Mouse (Mus musculus): ENCODE results near the gene Npc2. TPM values are rescaled to one million over a fixed set of nuclear protein-coding genes. Genes with fewer than 3 reads are reported as not detected.

Gene Npc2
- polyA plus RNA-seq (2016; fragmentation: Nextera tagmentation; extraction: Ambion mirVana), result 55.5 and 58.4 TPM in 2 replicates

- under 1% methylated on average over 50 of the region's 50 CpGs for WGBS
These were observed at the start of gene Npc2, which contains the start of gene Isca2 for GRCm38 (mm10) chr12:84772726-84773441. TSS of gene Npc2 (minus strand) at chr12:84773152. TSS of gene Isca2 (plus strand) at chr12:84773251.

DNA sequence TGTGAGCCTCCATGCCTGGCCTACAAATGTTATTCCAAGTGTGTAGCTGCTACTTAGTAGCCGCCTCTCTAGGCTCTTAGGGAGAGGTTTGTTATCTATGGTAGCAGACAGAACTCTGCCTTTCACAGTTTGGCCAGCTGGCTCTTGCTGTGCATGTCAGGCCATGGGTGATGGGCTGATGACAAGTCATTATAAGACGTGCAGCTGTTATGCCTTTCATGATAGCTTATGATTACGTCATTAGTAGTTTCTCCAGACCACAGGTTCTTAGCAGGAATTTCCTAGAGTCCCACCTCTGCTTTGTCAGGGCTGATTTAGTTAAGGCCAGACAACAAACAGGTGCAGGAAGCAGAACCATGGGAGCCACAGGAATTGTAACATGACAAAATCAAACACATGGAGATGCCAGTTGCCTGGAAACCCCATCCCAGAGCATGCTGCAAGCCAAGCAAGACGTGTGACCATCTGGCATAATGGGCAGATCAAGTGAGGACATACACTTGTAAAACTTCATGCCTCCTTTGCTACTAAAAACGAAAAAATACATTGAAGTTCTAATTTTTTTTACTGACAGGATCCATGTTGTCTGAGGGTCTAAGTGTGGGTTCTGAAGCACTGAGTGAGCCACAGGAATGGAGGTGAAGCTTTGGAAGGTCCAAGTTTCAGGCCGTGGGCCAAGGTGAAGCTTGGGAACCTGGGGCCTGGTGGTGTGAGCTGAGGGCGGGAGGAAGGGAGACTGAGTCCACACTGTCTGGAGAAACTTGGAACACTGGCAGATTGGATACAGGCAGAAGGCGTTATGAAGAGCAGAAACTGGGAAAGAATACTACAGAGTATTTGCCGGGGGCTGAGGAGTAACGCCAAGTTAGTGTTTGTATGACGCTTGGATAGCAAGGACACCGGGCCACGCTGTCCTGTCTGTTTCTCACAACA, 46.5 kb upstream of the Npc2 start:
- no peak overlapping the region for H3K4me3 ChIP-seq
- DNase-seq (ENCODE audit: low spot score), result peak; percentile 88
- H3K27me3 ChIP-seq (ENCODE audit: insufficient read depth, poor library complexity, severe bottlenecking), result peaks cover 29% of the 10 kb centered on the region
- H3K9me3 ChIP-seq, result no peaks in the 10 kb centered on the region
- peaks cover 15% of the 10 kb centered on the region; the same call in 1 of the 2 replicates for H3K4me1 ChIP-seq
- no peak overlapping the region for H3K27ac ChIP-seq
- H3K36me3 ChIP-seq, result no peaks in the 10 kb centered on the region
- 72% methylated on average over 13 of the region's 13 CpGs for WGBS

More at GRCm38 (mm10) chr12:84772726-84773441, at the start of gene Npc2, which contains the start of gene Isca2:
- Histone ChIP-seq H3K27me3 (ENCODE audit: insufficient read depth, poor library complexity, severe bottlenecking) (no peaks in the 10 kb centered on the region), H3K9me3 (no peaks in the 10 kb centered on the region), H3K27ac (peak within 1 kb of the TSS; percentile 95), H3K4me1 (peaks cover 16% of the 10 kb centered on the region), H3K36me3 (peaks cover 16% of the 10 kb centered on the region; the same call in 1 of the 2 replicates), H3K4me3 (peak within 1 kb of the TSS; percentile 75)
- peak; percentile 99 for DNase-seq (ENCODE audit: low spot score)

GRCm38 (mm10) chr12:84818496-84818895, 45.5 kb upstream of the Npc2 start:
- Histone ChIP-seq H3K9me3 (no peaks in the 10 kb centered on the region), H3K27me3 (ENCODE audit: insufficient read depth, poor library complexity, severe bottlenecking) (peaks cover 38% of the 10 kb centered on the region), H3K4me3 (no peak overlapping the region), H3K4me1 (peaks cover 15% of the 10 kb centered on the region; the same call in 1 of the 2 replicates), H3K27ac (no peak overlapping the region), H3K36me3 (no peaks in the 10 kb centered on the region)
- DNase-seq (ENCODE audit: low spot score), result no peak
- WGBS, result 59% methylated on average over 4 of the region's 4 CpGs

GRCm38 (mm10) chr12:84814663-84815325, 41.8 kb upstream of the Npc2 start:
- no peaks in the 10 kb centered on the region for H3K36me3 ChIP-seq
- peaks cover 47% of the 10 kb centered on the region for H3K27me3 ChIP-seq (ENCODE audit: insufficient read depth, poor library complexity, severe bottlenecking)

DNA sequence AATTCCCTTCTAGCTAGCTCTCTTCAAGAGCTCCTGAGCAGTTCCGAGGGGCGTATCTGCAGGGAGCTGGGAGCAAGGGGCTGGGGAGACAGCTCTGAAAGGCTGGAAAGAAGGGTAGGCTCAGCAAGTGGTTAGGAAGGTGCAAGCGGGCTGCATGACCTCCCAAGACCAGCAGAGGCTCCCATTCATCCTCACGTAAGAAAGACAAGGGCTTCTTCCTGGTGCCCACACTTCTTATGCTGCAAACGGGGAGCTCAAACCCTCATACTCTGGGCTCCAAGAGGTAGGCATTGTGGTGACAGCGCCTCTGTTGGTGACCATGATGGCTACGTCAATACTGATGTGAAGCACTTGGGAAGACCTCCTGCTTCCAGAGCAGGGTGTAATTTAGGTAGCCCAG, 40.8 kb upstream of the Npc2 start:
- H3K9me3 ChIP-seq, result no peaks in the 10 kb centered on the region
- DNase-seq (ENCODE audit: low spot score), result no peak
- H3K4me3 ChIP-seq, result no peak overlapping the region
- WGBS, result 38% methylated on average over 7 of the region's 7 CpGs
- peaks cover 10% of the 10 kb centered on the region; the same call in 1 of the 2 replicates for H3K4me1 ChIP-seq
- peaks cover 56% of the 10 kb centered on the region for H3K27me3 ChIP-seq (ENCODE audit: insufficient read depth, poor library complexity, severe bottlenecking)
- no peaks in the 10 kb centered on the region for H3K36me3 ChIP-seq
- no peak overlapping the region for H3K27ac ChIP-seq

More at GRCm38 (mm10) chr12:84814663-84815325, 41.8 kb upstream of the Npc2 start:
- Histone ChIP-seq H3K9me3 (no peaks in the 10 kb centered on the region), H3K4me1 (peaks cover 10% of the 10 kb centered on the region; the same call in 1 of the 2 replicates), H3K27ac (no peak overlapping the region), H3K4me3 (no peak overlapping the region)
- WGBS, result 80% methylated on average over 3 of the region's 3 CpGs
- DNase-seq (ENCODE audit: low spot score), result no peak

- WGBS, result 52% methylated on average over 3 of the region's 3 CpGs
- Histone ChIP-seq H3K36me3 (no peaks in the 10 kb centered on the region), H3K27me3 (ENCODE audit: insufficient read depth, poor library complexity, severe bottlenecking) (peaks cover 73% of the 10 kb centered on the region), H3K4me1 (peaks cover 14% of the 10 kb centered on the region; the same call in 1 of the 2 replicates), H3K27ac (no peak overlapping the region), H3K4me3 (no peak overlapping the region), H3K9me3 (no peaks in the 10 kb centered on the region)
- DNase-seq (ENCODE audit: low spot score), result no peak
These were observed 39.1 kb upstream of the Npc2 start for GRCm38 (mm10) chr12:84812004-84812403.

DNA sequence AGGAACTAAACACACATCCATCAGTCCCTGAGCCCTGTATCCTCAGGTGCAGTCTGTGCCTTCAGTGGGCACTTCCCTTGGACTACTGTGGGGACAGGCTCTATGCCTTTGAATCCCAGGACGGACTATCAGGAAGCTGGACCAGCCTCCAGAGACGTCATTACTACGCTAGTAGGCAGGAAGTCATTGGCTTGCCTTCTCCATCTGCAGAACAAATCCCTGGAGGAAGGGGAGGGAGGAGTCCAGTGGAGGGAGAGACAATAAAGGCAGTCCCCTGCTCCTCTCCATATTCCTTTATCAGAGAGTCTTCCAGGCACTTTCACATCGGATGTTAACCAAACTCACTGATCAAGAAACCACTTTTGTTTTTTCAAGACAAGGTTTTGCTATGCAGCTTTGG, 38.6 kb upstream of the Npc2 start:
- Histone ChIP-seq H3K4me1 (peaks cover 18% of the 10 kb centered on the region), H3K4me3 (no peak overlapping the region), H3K27me3 (ENCODE audit: insufficient read depth, poor library complexity, severe bottlenecking) (peaks cover 78% of the 10 kb centered on the region), H3K9me3 (no peaks in the 10 kb centered on the region), H3K27ac (no peak overlapping the region), H3K36me3 (no peaks in the 10 kb centered on the region)
- WGBS, result 62% methylated on average over 4 of the region's 4 CpGs
- DNase-seq (ENCODE audit: low spot score), result no peak

DNA sequence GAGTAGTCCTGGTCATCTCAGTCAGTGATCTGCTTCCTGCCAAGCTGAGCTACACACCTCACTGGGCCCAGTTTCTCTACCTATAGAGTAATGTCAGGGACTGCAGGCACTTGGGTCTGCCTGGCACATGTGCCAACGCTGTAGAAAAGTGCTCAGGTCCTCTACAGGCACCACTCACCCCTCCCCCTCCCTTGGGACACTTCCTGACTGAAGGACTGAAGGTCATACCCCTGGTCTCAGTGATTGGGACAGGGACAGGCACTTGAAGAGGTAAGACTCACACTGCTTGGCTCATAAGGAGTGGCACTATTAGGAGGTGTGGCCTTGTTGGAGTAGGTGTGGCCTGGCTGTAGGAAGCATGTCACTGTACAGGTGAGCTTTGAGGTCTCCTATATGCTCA, 37.9 kb upstream of the Npc2 start:
- DNase-seq (ENCODE audit: low spot score), result no peak
- Histone ChIP-seq H3K27me3 (ENCODE audit: insufficient read depth, poor library complexity, severe bottlenecking) (peaks cover 85% of the 10 kb centered on the region), H3K4me1 (peaks cover 25% of the 10 kb centered on the region), H3K36me3 (no peaks in the 10 kb centered on the region), H3K27ac (no peak overlapping the region), H3K9me3 (no peaks in the 10 kb centered on the region), H3K4me3 (no peak overlapping the region)
- 50% methylated on average over 1 of the region's 1 CpGs for WGBS

GRCm38 (mm10) chr12:84809033-84809432, 36.1 kb upstream of the Npc2 start:
- WGBS, result 67% methylated on average over 6 of the region's 6 CpGs
- H3K36me3 ChIP-seq, result no peaks in the 10 kb centered on the region
- peaks cover 31% of the 10 kb centered on the region for H3K4me1 ChIP-seq
- no peak for DNase-seq (ENCODE audit: low spot score)
- no peak overlapping the region for H3K4me3 ChIP-seq
- peaks cover 85% of the 10 kb centered on the region for H3K27me3 ChIP-seq (ENCODE audit: insufficient read depth, poor library complexity, severe bottlenecking)
- no peaks in the 10 kb centered on the region for H3K9me3 ChIP-seq
- H3K27ac ChIP-seq, result no peak overlapping the region

DNA sequence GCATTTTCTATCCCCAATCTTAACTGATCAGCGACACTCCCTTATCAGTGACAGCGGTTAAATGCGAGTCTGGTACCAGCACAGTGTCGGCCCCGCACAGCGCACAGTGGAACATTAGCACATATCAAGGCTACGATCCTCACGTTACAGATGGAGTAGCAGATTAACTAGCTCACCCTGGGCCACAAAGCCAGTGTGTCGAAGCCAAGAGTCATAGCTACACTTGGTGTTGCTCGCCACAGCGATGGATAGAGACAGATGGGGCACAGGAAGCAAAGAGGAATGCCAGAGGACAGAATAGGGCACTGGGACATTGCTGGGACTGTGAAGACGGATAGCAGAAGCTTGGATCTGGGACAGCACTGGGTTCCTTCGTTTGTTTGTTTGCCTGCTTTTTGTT, 34.4 kb upstream of the Npc2 start:
- Histone ChIP-seq H3K27me3 (ENCODE audit: insufficient read depth, poor library complexity, severe bottlenecking) (peaks cover 89% of the 10 kb centered on the region), H3K9me3 (no peaks in the 10 kb centered on the region)
- 72% methylated on average over 13 of the region's 13 CpGs for WGBS

GRCm38 (mm10) chr12:84806726-84807125, 33.8 kb upstream of the Npc2 start:
- Histone ChIP-seq H3K4me1 (peaks cover 31% of the 10 kb centered on the region), H3K4me3 (no peak overlapping the region), H3K27me3 (ENCODE audit: insufficient read depth, poor library complexity, severe bottlenecking) (peaks cover 91% of the 10 kb centered on the region), H3K9me3 (no peaks in the 10 kb centered on the region), H3K27ac (no peak overlapping the region), H3K36me3 (no peaks in the 10 kb centered on the region)
- DNase-seq (ENCODE audit: low spot score), result no peak
- WGBS, result 56% methylated on average over 5 of the region's 5 CpGs

More for the DNA sequence above, 34.4 kb upstream of the Npc2 start:
- Histone ChIP-seq H3K4me1 (peaks cover 31% of the 10 kb centered on the region), H3K27ac (no peak overlapping the region), H3K36me3 (no peaks in the 10 kb centered on the region), H3K4me3 (no peak overlapping the region)
- no peak for DNase-seq (ENCODE audit: low spot score)

DNA sequence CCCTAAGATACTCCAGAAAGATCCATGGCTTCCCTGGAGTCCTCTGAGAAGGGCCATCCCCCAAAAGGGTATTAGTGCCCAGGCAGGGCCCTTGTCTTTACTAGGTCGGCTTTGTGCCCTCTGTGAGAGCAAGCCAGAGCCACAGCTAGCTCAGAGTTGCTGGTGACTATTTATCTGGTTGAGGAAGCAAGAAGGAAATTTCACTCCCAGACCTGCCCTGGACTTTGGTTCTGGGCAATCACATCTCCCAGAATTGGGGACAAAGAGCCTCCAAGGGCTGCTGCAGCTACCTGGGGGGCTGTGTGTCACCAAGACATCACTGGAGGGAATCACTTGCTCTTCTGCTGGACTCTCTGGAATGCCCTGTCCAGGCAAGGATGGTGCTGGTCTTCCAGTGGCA, 33.1 kb upstream of the Npc2 start:
- H3K36me3 ChIP-seq, result no peaks in the 10 kb centered on the region
- no peak overlapping the region for H3K4me3 ChIP-seq
- 86% methylated on average over 1 of the region's 1 CpGs for WGBS
- H3K9me3 ChIP-seq, result no peaks in the 10 kb centered on the region
- H3K27me3 ChIP-seq (ENCODE audit: insufficient read depth, poor library complexity, severe bottlenecking), result peaks cover 87% of the 10 kb centered on the region
- H3K4me1 ChIP-seq, result peaks cover 28% of the 10 kb centered on the region
- no peak for DNase-seq (ENCODE audit: low spot score)
- no peak overlapping the region for H3K27ac ChIP-seq

Measured in heart, embryonic 10.5 days (tissue).